Mouse (Mus musculus) inflammation-experienced regulatory T-cells (primary cell): ENCODE results near the gene Tbcb. TPM values are rescaled to one million over a fixed set of nuclear protein-coding genes. Genes with fewer than 3 reads are reported as not detected.

Experiments used
- polyA plus RNA-seq, 2 experiments: library from polyadenylated mRNA; unstranded; fragments of 100-300 nt; shearing (Covaris generic); gene quantifications; one replicate each; pipeline ENCODE4 v1.2.1; 2017

Tbcb gene
- 100 to 1,000 TPM; 106 to 120 TPM for polyA plus RNA-seq

DNA sequence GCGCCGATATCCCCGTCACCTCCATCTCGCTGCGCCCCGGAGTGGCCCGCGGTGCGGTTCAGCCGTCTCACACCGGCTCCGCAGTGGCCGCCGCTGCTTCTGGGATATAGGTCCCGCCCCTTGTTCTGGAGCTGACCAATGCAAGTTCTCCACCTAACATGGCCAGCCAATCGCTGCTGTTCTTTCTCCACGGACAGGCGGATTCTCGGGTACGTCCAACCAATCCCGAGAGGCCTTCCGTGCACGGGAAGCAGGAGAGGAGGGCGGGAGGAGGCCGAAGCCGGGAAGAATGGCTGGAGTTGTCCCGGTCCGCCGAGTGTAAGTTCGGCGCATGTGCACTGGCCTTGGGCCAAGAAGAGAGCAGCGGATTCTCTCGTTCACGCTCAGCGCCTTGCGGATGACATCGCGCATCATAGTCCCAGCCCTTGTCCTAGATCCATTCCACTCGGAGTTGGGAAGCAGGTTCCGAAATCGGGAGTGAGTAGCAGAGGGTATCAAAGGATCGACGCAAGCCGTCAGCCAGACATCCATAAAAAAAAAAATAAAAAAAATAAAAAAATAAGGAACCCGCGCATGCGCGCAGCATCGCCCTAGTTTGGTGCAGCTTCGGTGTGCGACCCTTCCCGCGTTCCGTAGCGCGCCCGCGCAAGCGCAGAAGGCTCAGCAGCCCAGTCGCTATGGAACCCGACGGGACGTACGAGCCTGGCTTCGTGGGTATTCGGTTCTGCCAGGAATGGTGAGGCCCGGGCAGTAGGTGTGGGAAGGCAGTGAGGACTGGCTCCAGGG is at the start of gene Tbcb, which contains the start of gene Polr2i:
Tbcb (minus strand) TSS at position 604 of the 786 bp plus-strand sequence.
Polr2i (plus strand) TSS at position 280 of the 786 bp plus-strand sequence.

DNA sequence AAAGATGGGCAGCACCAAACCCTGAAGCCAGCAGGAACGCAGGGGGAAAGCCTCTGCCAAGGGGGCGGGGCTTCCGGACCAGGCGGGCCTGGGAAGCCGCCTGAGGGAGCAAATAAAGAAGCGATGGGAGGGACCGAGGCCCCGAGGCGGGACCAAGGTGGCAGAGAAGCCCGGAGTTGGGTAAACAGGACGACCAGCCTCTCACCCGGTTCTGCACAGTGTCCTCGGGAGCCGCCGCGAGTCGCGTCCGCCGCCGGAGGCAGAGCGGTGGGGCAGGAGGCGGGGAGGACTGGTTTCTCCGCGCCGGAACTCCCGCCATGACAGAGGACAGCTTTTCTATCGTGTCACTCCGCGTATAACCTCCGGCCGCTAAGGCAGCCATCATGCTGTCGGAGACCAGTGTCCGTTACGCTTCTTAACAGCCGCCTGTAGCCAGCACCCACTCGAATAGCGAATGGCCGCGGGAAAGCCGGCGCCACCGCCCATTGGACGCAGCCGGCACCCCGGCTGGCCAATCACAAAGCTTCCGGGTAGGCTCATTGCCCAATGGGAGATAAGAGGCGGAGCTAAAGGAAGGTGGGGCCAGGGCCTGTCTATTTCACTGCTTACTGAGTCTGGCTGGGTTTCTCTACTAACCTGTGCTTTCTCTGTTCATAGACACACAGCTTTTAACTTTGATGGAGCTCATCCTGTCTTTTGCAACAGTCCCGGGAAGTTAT is 48.0 kb upstream of the Tbcb start, which contains the start of the genes Thap8 and Wdr62:
Thap8 (plus strand) TSS at position 144 of the 719 bp plus-strand sequence.
Wdr62 (minus strand) TSS at position 469 of the 719 bp plus-strand sequence.

DNA sequence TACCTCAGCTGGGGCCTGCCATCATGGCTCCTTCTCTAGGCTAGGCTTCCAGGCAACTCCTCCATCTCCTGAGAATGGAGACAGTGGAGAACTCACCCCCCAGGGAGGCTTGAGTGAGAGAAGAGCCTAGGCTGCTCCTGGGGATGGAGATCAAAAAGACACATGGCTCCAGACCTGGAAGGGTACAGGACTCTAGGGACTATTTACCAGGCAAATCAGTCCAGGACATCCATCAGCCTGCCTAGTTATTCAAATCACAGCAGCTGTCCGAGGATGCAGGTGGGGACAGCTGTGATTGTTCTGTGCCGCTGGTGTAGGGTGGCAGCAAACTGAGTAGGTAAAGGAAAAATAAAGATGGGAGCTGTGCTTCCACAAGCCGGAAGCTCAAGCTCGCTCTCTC is 3.6 kb upstream of the Tbcb start, which contains the start of gene Ovol3:
Ovol3 (minus strand) TSS at position 101 of the 400 bp plus-strand sequence.

DNA sequence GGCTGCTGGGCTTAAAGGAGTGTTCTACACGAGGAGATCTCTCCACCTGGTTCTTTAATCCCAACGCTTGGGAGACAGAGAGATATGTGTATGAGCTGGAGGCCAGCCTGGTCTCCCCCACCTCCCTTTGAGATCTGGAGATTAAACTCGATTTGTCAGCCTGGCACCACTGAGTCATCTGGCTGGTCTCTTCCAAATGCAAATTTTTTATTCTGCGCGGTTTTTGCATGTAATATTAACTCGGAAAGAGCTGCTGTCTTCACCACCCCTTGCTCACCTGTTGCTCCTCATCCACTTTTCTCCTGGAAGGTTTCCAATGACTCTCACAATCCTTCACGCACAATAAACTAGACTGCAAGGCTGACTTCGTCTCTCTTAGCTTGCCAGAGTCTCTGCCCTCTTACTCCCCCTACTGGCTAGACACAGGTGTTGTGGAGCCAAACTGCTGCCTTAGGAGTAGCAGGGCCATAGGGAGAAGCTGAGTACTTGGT is 33.5 kb downstream of the Tbcb start, which contains the start of gene Capns1:
Capns1 (minus strand) TSS at position 331 of the 491 bp plus-strand sequence.

DNA sequence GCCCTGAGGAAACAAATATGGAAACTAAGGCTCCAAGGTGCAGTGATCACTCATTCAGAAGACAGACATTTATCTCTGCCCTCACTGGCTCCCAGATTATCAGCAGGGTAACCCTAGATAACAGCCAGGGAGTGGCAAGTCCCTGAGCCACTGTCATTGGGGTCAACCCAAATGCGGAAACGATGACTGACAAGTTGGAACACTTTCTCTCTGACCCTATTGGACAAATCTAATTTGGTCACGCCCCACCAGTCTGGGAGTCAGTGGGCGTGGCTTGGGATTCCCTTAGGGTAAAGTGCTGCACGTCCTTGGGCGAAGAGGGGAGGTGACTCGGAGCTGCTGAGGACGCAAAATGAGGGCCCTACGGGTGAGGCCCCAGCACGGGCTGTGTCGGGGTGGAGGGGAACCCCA is 48.2 kb downstream of the Tbcb start, which contains the start of gene Cox7a1:
Cox7a1 (plus strand) TSS at position 266 of the 411 bp plus-strand sequence.

Other genes with a start within 250 kb of the Tbcb start
- 1 to 10 TPM; 8.0 to 8.3 TPM for gene Zfp568, start 248.3 kb downstream of the Tbcb start, polyA plus RNA-seq
- 10 to 100 TPM in 1 of 2 experiments, 1 to 10 TPM in 1; 4.5 to 10.7 TPM for gene Zfp14, start 180.9 kb downstream of the Tbcb start, polyA plus RNA-seq
- 10 to 100 TPM in 1 of 2 experiments, 1 to 10 TPM in 1; 9.1 to 18.0 TPM for gene Zfp82, start 159.4 kb downstream of the Tbcb start, polyA plus RNA-seq
- 1 to 10 TPM; 1.0 to 1.7 TPM for gene Gm26920, start 141.9 kb downstream of the Tbcb start, polyA plus RNA-seq
- 1 to 10 TPM; 9.8 to 9.9 TPM for gene Zfp566, start 141.7 kb downstream of the Tbcb start, polyA plus RNA-seq
- gene Zfp260, start 137.5 kb downstream of the Tbcb start, polyA plus RNA-seq, result 10 to 100 TPM; 59.3 to 66.2 TPM
- 10 to 100 TPM in 1 of 2 experiments, 1 to 10 TPM in 1; 9.7 to 18.8 TPM for gene Zfp382, start 110.3 kb downstream of the Tbcb start, polyA plus RNA-seq
- gene Zfp146, start 62.5 kb downstream of the Tbcb start, polyA plus RNA-seq, result 10 to 100 TPM; 18.5 to 23.9 TPM
- under 1 TPM in 1 of 2 experiments, not detected in 1; 0.43 TPM for gene Cox7a1, start 48.1 kb downstream of the Tbcb start, polyA plus RNA-seq
- gene Capns1, start 33.5 kb downstream of the Tbcb start, polyA plus RNA-seq, result 10 to 100 TPM; 81.2 to 88.6 TPM
- 10 to 100 TPM; 52.7 to 55.1 TPM for gene Polr2i, start 324 bp downstream of the Tbcb start, polyA plus RNA-seq
- gene Ovol3, start 3.5 kb upstream of the Tbcb start, polyA plus RNA-seq, result not detected
- gene Thap8, start 47.8 kb upstream of the Tbcb start, polyA plus RNA-seq, result 1 to 10 TPM in 1 of 2 experiments, under 1 TPM in 1; 0.31 to 1.4 TPM
- gene Wdr62, start 48.1 kb upstream of the Tbcb start, polyA plus RNA-seq, result 10 to 100 TPM in 1 of 2 experiments, 1 to 10 TPM in 1; 4.1 to 20.0 TPM
- 1 to 10 TPM; 4.0 to 9.0 TPM for gene Clip3, start 59.5 kb upstream of the Tbcb start, polyA plus RNA-seq
- gene Alkbh6, start 76.4 kb upstream of the Tbcb start, polyA plus RNA-seq, result 100 to 1,000 TPM; 152 to 164 TPM
- gene Syne4, start 82.5 kb upstream of the Tbcb start, polyA plus RNA-seq, result 10 to 100 TPM; 13.3 to 21.9 TPM
- not detected for gene E130208F15Rik, start 89.5 kb upstream of the Tbcb start, polyA plus RNA-seq
- gene Sdhaf1, start 91.6 kb upstream of the Tbcb start, polyA plus RNA-seq, result 10 to 100 TPM; 36.0 to 57.6 TPM
- gene Lrfn3, start 130.5 kb upstream of the Tbcb start, polyA plus RNA-seq, result not detected
- gene Tyrobp, start 181.5 kb upstream of the Tbcb start, polyA plus RNA-seq, result 10 to 100 TPM in 1 of 2 experiments, 1 to 10 TPM in 1; 2.4 to 16.6 TPM
- 100 to 1,000 TPM; 388 to 519 TPM for gene Hcst, start 187.6 kb upstream of the Tbcb start, polyA plus RNA-seq
- gene Nfkbid, start 189.5 kb upstream of the Tbcb start, polyA plus RNA-seq, result 100 to 1,000 TPM in 1 of 2 experiments, 10 to 100 TPM in 1; 93.7 to 126 TPM
- gene Aplp1, start 213.3 kb upstream of the Tbcb start, polyA plus RNA-seq, result 10 to 100 TPM; 25.4 to 35.3 TPM
- not detected for gene Kirrel2, start 225.4 kb upstream of the Tbcb start, polyA plus RNA-seq
- not detected for gene Nphs1, start 226.0 kb upstream of the Tbcb start, polyA plus RNA-seq